Mouse (Mus musculus) gastrocnemius, postnatal 4 days (tissue): ENCODE measurements at regions not wholly inside any gene's neighbourhood (a gene's known extent, or its start where the extent isn't known, plus 50 kb on each side); places are given as distances from the start of the nearest gene placed in this dataset.
A peak's percentile ranks its signal among the peaks of the same experiment; 100 is the strongest.

Source experiments
- DNase-seq, 2 experiments: peaks; one replicate each; pipeline ENCODE4 v3.0.0; 2021 to 2022; ENCODE audit warnings: low spot score in 2 of 2, mixed read lengths in 2 of 2

DNA sequence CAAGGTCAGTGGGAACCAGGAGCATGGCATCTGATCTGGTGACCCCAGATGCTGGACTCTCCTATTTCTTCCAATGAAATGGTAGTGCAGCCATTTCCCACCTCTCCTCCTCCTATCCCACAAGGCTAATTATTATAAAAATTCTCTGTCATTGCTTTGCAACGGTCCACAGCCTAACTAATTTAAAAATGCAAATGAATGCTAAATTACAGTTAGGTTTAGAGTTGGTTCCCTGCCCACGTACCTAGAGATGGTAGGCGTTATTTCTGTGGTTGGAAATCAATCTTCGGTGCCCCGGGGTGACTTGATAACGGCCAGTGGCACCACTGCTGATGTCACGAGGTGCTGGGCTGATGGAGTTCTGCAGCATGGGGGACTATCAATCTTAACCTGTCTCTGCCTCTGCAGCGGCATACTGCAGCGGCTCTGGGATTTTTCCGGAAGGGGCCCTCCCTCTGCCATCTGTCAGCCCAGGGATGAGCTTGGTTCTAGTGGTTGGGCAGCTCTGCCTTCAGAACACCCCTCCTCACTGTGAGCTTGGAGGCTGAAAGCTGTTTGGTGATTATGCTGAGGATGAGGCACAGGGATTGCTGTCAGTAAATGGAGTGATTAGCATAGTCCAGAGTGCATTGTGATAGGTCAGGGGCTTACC lies 66.5 kb downstream of the Nmur2 start:
- no peak for DNase-seq

DNA sequence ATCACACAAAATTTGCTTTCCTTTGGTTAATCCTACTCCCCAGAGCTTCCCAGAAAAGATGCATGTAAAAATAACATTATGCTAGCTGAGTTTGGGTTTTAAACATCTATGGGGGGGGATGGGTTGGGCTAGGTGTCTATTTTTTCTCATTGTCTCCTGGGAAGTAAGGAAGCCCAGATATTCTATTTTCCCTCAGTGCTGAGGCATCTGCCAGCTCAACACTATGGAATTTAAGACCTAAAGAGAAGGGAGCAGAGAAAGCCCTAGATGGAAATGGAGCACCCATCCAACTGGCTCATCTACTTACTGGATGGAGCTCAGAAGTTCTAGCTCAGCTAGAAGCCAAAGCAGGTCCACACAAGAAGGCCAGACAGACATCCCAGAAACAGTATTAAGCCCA lies 74.2 kb downstream of the Nmur2 start:
- no peak for DNase-seq

DNA sequence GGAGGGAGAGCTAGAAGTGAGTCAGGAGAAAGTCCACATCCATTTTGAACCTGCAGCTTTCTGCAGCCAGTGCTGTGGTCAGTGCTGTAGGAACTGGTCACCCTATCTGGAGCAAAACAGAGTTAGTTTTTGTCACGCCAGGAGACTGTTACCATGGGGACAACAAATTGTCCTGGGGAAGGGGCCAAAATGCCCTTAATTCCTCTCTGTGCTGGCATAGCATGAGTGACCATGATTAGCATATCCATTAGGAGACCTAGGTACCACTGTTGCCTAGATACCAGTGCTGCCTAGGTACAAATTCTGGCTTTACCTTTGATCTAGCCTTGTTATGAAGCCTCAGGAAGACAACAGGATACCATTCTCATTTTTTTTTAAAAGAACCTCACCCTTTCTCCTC lies 82.4 kb downstream of the Nmur2 start:
- no peak for DNase-seq

DNA sequence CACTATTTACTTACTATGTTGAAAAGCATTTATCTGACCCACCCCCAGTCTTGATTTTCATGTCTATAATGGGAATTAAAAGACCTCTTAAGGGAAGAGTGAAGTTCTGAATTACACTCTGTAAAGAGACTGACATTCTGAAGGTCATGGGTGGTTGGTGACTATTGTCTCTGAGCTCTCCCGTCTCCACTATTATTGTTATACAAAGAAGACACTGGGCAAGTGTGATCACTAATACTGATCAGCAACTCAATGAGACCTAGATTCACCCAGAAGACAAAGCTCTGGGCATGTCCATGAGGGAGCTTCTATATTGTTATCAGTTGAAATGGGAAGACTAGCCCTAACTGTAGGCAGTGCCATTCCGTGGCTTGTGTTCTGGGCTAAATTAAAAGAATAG lies 83.5 kb downstream of the Nmur2 start:
- DNase-seq, result no peak

DNA sequence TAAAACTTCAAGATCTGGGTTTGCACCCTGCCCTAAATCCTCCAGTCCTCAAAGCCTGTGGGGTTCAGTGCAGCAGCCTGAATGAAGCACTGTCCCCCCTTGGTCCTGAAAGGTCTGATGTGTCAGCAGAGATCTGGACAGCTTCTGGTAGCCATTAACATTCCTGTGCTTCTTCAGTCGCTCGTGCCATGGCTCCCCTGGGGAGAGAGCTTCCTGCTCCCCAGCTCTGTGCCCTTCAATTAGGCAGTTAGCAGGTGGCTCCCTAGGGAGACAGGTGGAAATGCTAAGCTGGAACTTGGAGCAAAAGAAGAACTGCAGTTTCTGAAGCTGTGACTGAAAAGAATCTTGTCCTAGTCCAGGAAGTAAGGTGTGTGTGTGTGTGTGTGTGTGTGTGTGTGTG lies 87.1 kb downstream of the Nmur2 start:
- DNase-seq, result no peak

DNA sequence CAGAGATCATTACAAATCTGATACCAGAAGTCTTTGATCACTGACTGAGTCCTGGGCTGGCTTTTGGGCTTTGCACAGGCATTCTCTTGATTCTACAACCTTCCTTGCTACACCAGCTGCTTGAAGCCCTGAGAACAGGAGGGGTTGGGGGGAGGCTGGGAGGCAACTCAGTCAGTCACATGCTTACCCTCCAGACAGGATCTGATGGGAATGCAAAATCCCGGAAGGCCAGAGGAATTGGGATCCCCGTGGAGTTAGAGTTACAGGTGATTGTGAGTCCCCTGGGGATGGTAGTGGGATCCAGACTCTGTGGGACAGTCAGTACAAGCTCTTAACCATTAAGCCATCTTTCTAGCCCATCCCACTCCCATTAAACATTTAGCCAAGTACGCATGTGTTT lies 91.2 kb downstream of the Nmur2 start:
- DNase-seq, result no peak

DNA sequence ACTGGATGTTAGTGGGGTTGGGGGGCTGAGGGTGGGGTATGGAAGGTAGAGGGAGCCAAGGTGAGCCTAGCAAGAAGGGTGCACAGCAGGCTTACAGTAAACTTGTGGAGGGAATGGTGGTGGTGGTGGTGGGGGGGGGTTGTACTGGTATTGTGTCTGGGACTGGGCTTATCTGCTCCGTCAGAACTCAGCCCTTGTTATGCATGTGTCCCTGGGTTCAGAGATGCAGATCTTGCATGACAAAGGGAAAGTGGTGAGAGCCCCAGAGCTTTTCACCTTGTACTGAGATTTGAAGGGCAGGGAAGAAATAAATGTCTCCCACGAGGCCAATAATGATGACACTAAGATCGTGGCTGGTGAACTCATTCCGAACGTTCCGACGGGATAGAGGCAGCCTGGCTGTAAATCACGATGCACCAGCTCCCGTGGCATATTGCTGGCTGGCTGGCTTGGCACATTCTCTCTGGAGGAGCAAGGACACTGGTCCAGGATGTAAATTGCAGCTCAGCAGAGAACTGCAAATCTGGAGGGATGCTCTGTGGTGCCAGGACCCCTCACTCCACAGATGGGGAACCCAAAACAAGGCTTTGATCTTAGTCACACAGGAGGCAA lies 94.1 kb downstream of the Nmur2 start:
- no peak for DNase-seq

DNA sequence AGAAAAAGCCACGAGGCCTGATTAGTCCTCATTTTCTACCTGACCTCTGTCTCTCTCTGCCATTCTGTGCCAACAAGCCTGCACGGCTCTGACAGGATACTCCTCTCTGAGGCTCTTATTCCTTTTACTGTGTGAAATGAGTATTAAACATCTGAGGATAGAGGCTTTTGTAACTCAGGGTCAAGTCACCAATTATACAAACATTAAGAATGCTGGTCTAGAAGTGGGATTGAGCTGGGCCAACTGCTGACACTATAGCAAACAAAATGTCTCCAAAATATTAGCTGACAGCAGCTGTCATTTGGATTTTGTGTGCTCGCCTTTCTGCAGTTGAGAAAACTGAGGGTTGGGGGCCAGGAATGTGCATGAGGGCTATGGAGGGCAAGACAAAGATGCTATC lies 94.8 kb downstream of the Nmur2 start:
- DNase-seq, result no peak

DNA sequence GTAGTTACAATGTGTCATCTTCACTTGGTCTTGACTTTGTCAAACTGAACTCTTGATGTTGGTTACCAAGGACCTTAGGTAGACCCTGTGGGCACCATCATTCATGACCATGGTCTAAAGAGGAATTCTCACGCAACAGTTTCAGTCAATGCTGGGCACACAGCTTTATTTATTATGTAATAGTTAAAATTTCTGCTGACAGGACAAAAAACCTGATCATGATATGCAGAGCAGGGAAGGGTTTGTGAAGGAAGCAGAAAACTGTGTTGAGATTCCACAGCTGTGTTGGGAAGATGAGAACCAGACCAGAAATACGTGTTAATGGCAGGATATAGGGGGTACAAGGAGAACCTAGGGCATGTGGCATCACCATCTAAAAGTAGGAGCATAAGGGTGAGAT lies 100.8 kb downstream of the Nmur2 start:
- DNase-seq, result no peak

DNA sequence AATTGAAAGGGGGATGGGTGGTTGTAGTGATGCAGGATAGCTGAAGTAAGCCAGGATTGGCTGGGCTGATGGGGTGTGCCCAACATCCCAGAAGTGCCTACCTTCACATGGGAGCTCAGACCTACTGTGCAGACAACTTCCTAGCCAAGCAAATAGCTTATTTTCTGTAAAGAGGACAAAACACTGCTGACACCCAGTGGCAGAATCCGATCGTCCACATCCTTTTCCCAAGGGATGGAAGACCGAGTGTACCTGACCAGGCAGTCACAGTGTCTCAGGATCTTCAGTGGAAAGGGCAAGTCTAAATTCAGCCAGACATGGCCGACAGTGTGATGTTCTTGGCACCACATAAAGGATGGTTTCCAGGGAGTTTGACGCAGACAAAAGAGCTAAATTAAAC lies 114.4 kb downstream of the Nmur2 start:
- no peak for DNase-seq

DNA sequence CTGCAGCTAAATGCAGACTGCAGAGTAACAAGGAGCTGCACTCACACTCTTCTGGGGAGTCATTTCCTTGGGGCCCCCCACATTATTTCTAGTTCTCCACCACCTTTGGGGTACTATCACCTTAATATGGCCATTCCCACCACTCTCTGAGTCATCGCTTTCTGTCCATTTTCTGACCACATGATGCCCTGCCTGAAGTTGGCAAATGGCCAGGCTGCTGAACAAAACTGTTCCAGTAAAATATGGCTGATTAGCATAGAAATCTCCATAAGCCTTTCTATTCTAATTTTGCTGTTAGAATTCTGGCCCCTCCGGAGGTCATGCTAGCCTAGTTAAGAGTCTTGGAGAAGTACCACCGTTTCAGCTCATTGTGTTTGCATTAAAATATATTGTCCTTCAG lies 121.7 kb downstream of the Nmur2 start:
- no peak for DNase-seq

DNA sequence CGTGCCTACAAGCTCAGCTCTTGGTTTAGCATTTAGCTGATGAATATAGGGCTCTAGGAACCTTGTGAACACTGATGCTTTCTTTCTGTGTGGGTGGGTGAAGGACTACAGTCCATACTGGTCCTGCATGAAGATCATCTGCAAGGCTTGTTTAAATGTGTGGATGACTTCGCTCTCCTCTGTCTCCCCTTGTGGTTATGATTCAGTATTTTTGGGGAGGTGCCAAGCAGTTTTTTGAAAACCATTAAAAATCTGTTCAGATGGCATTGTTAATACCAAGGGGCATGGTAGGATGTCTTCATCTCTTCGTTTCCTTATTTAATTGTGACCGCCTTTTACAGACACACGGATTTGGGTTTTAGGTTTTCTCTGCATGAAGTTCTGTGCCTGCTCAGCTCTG lies 122.4 kb downstream of the Nmur2 start:
- DNase-seq, result no peak

DNA sequence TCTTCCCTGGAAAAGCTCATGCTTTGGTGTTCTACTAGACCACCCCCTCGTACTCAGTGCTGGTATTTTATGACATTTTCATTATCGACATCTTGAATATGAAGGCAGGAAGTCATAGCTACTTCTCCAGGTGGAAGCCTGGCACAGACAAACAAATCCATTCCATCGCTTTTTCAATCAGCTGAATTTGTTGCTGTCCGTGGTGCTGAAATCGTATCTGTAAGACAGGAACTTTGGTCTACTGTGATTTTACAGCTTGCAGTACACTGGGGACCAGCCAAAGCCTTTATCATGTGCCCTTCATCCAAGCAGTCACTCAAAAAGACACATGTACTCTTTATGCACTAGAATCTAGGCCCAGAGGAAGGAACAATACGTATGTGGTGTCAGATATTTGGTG lies 143.3 kb downstream of the Nmur2 start:
- peak in 1 of 2 experiments; percentile 18 for DNase-seq

DNA sequence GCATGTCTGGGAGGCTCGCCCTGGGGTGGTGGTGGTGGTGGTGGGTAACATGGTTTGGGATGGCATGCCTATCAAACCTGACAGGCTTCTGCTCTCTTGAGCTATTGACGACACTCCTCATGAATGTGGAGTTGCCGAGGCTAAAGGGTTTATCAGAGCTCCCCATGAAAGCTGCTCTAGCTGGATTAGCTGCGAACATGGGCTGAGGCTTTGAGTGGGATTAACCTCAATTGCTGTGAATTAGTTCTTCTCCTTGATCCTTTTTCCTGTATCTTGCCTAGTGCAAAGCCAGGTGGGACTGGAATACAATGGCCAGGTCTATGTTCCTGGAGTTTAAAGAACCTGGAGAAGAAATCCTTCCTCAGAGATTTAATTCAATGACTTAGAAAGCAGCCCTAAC lies 150.6 kb downstream of the Nmur2 start:
- DNase-seq, result no peak

DNA sequence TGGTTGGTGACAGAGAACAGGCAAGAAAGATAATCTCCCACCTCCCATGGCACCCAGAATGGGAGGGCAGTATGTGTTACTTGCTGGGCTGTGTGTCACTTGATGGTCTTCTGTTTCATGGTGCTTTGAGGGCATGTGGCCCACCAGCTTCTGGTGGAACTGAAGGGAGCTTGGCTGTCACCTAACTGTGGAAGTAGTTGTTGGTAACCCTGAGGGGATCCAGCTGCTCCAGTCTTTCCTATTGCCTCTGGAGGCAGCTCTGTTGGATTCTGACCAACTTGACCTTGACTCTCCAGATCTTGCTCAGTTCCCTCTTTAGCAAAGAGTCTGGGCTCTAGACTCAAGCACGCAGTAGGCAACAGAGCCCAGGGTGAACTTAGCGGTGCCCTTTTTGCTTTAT lies 162.2 kb downstream of the Nmur2 start:
- DNase-seq, result no peak

DNA sequence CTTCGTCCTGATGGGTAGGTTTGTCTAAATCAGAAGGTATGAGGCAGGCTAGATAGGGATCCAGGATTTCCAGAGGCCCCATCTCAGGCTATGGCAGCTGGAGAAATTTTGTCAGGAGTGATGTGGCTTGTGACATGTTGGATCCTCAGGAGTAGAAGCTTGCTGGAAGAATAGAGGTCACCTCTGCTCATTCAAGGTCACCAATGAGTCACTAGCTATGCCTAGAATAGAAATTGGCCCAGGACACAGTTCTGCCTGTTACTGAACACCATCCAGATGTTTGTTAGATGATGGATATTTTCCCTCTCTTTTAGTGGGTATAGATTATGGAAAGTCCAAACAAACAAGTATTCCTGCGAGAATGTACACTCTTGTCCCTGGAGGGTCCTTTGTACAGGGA lies 173.7 kb downstream of the Nmur2 start:
- DNase-seq, result no peak

DNA sequence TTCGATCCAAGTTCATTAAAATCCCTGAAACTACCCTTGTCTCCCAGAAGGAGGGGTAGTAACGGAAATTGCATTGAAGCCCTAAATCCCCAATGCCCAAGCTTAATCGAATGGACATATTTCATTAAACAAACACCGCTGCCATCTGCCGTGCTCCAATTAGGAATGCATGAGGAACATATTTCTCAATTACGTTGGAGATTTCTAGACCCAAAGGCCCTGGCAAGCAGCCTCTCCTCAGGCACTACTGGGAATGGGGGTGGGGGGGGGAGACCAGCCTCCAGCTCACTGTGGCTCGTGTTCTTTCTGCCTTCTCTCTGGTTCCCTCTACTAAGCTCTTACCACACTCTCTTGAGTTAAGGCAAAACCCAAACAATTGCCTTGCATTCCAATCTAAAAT lies 181.6 kb downstream of the Nmur2 start:
- DNase-seq, result no peak

DNA sequence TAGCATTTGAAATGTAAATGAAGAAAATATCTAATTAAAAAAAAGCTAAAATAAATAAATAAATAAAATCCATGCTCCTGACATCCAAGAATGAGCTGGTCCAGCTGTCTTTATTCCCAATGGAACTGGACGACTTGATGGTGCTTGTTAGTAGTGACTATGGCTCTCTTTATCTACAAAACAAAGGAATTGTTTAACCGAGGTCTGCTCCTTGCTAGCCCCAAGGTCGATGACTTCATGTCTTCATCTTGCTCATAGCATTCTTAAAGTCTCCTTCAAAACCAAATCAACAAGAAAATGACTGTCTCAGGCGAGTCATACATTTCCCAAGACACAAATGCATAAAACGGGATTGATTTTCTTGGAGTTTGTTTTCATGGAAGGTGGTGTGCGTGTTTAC lies 212.5 kb upstream of the Glra1 start:
- DNase-seq, result no peak

DNA sequence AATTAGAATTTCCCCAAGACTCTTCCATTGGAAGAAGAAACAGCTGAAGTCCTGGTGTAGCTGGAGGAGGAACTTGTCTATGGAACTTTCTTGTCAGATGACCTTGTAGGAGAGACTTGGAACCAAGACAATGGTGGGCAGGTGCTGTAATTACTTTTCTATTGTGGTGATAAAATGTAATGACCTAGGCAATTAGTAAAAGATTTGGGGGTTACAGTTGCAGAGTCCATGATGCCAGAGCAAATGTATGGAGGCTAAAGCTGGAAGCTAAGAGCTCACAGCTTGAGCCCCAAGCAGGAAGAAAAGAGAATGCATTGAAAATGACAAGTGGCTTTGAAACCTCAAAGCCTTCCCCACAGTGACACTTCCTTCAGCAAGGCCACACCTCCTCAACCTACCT lies 208.6 kb upstream of the Glra1 start:
- no peak for DNase-seq

DNA sequence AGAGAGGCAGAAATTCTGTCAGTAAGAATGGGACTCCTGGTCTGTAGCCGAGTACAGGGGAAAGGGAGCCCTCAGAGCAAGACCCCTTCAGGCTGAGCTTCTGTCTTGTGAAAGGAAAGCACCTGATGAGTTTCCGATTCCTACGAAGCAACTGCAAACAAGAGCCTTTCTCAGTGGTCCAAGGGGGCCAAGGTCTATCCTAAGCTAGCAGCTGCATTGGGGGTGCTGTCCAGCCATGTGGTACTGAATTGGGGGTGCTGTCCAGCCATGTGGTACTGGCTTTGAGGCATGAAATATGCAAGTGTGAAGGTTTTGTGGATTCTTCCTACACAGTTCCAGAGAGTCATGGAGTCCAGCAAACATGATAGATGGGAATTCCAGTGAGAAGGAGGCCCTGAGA lies 202.7 kb upstream of the Glra1 start:
- DNase-seq, result no peak

DNA sequence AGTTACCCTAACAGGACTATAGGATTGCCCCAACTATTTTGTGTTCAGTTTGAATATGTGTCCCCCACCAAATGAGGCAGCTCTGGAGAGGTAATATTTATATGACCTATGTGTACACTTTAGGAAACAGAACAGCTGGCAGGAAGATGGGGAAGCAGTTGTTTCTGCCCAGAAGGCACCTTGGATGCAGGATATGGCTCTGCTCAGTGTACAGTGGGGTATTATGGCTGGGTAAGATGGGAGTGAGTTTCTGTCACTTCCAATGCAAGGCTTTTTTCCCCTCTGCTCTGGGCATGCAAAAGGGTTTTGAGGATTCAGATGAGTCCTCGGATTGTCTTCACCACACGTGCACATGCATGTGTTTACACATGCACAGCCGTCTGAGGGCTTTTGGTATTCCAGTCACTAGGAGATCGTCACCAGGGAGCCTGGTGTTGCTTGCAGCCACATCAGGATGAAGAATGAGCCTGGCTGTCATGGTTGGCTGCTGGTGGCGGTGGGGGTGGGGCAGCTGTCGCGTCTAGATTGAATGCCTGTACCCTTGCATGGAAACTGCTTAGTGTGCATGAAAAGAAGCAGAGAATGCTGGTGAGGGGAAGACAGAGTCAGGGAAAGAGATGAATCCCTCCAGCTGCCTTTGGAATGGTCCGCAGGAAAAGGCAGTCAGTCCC lies 183.3 kb upstream of the Glra1 start:
- no peak for DNase-seq

DNA sequence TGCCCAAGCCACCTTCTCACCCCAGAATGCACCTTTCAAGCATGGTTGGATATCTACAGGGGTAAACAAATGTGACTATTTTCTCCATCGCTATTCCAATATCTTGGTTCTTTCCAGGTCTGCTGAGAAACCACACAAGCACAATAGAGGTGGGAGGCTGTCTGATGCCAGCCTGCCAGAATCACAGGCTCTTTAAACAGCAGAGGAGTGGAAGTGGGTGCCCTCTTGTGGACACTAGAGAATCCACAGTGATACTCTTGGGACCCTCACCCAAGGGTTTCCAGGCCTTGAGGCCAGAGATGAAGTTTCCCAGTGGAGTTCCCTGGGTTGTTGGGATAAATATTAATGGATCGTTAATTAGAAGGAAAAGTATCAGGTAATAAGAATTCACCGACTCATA lies 181.6 kb upstream of the Glra1 start:
- no peak for DNase-seq

DNA sequence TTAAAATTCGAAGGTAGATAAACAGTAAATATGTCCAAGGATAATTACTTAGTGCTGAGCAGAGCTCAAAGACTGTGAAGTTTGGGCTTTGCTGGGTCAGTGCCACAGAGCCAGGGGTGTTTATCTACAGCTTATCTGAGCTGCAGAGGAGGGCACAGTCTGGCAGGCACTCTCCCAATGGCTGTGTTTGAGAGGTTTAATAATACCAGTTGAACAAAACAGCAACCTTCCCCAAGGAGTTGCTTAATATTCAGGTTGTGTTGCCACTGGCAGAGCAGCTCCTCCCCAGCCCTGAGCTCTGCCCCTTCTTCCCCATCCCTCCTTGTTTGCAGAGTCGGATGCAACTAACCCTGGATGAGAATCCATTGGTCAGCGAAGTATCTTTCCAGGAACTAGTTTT lies 173.0 kb upstream of the Glra1 start:
- DNase-seq, result no peak
